Mouse (Mus musculus) brown adipose tissue, adult 24 weeks (tissue): ENCODE measurements around the gene Fgf22. TPM values are rescaled to one million over a fixed set of nuclear protein-coding genes. Genes with fewer than 3 reads are reported as not detected.
"Not testable (repeated sequence)": the region's sequence is repeated elsewhere in the genome, so short reads cannot be mapped to it uniquely, and the experiment has no call there.

Experiments used
- H3K27ac ChIP-seq: fragments of 200-500 bp; replicated peaks from 2 replicates; pipeline ENCODE4 v1.5.1; 2012; ENCODE audit warnings: low read depth, mild to moderate bottlenecking, low read length
- H3K4me1 ChIP-seq: fragments of 200-500 bp; 2 replicates; pipeline ENCODE4 v1.6.1; 2012; ENCODE audit warnings: low read length, mixed read lengths; ENCODE audit not compliant: control insufficient read depth, insufficient read depth, insufficient read length
- H3K4me3 ChIP-seq: fragments of 200-500 bp; 2 replicates; pipeline ENCODE4 v1.5.1; 2012; ENCODE audit warnings: low read depth, mild to moderate bottlenecking, low read length, moderate library complexity; ENCODE audit not compliant: insufficient read depth
- polyA plus RNA-seq: library from polyadenylated mRNA; stranded (reverse); fragments of >200 nt; gene quantifications from 2 replicates; pipeline ENCODE4 v1.2.4, GENCODE M21; 2012; ENCODE audit not compliant: missing spikeins, insufficient read depth, insufficient read length

The Fgf22 gene
- polyA plus RNA-seq, 1 experiment: not detected

- H3K4me1 ChIP-seq: no peaks in the 10 kb centered on the region
- H3K27ac ChIP-seq: no peak overlapping the region
- H3K4me3 ChIP-seq: peak overlapping the region; percentile 90
These were observed 9.5 kb upstream of the Fgf22 start for GRCm38 (mm10) chr10:79745411-79745810.

- H3K4me3 ChIP-seq: peak within 1 kb of the TSS; percentile 90
- H3K4me1 ChIP-seq: no peaks in the 10 kb centered on the region
- H3K27ac ChIP-seq: peak within 1 kb of the TSS; percentile 81
These were observed 8.7 kb upstream of the Fgf22 start, which contains the start of gene Polrmt for GRCm38 (mm10) chr10:79745898-79746773. TSS of gene Polrmt (minus strand) at chr10:79746581.

- Histone ChIP-seq H3K4me3 (no peak overlapping the region), H3K4me1 (no peaks in the 10 kb centered on the region), H3K27ac (no peak overlapping the region)
These were observed 8.1 kb upstream of the Fgf22 start for GRCm38 (mm10) chr10:79746774-79747151.

- Histone ChIP-seq H3K27ac (no peak overlapping the region), H3K4me1 (no peaks in the 10 kb centered on the region), H3K4me3 (no peak overlapping the region)
These were observed 6.4 kb upstream of the Fgf22 start for GRCm38 (mm10) chr10:79748496-79748895.

GRCm38 (mm10) chr10:79755854-79756253 is 978 bp downstream of the Fgf22 start:
- Histone ChIP-seq H3K27ac (no peak overlapping the region), H3K4me3 (no peak overlapping the region), H3K4me1 (no peaks in the 10 kb centered on the region)

GRCm38 (mm10) chr10:79756660-79757059 is 1.8 kb downstream of the Fgf22 start:
- Histone ChIP-seq H3K27ac (no peak overlapping the region), H3K4me1 (no peaks in the 10 kb centered on the region), H3K4me3 (no peak overlapping the region)

- not testable (repeated sequence) for H3K4me3 ChIP-seq, H3K27ac ChIP-seq, H3K4me1 ChIP-seq
These were observed 4.8 kb downstream of the Fgf22 start for GRCm38 (mm10) chr10:79759675-79760074.

GRCm38 (mm10) chr10:79760603-79761143 is 5.8 kb downstream of the Fgf22 start:
- peaks cover 8% of the 10 kb centered on the region for H3K4me1 ChIP-seq
- no peak overlapping the region for H3K27ac ChIP-seq
- H3K4me3 ChIP-seq: no peak overlapping the region

- Histone ChIP-seq H3K4me1 (peaks cover 9% of the 10 kb centered on the region), H3K4me3 (no peak overlapping the region), H3K27ac (no peak overlapping the region)
These were observed 8.0 kb downstream of the Fgf22 start for GRCm38 (mm10) chr10:79762875-79763274.

- peaks cover 9% of the 10 kb centered on the region for H3K4me1 ChIP-seq
- H3K4me3 ChIP-seq: no peak overlapping the region
- no peak overlapping the region for H3K27ac ChIP-seq
These were observed 9.4 kb downstream of the Fgf22 start for GRCm38 (mm10) chr10:79764234-79764633.

- Histone ChIP-seq H3K4me1 (peaks cover 9% of the 10 kb centered on the region), H3K4me3 (peak overlapping the region; percentile 87), H3K27ac (no peak overlapping the region)
These were observed 10.4 kb downstream of the Fgf22 start for GRCm38 (mm10) chr10:79765228-79765745.

GRCm38 (mm10) chr10:79766001-79766507 is 11.2 kb downstream of the Fgf22 start:
- H3K27ac ChIP-seq: no peak overlapping the region

GRCm38 (mm10) chr10:79766508-79767325 is 11.8 kb downstream of the Fgf22 start, which contains the start of gene Rnf126:
TSS of gene Rnf126 (minus strand) at chr10:79766952.
- Histone ChIP-seq H3K4me3 (peak within 1 kb of the TSS; percentile 87), H3K4me1 (peaks cover 9% of the 10 kb centered on the region), H3K27ac (peak within 1 kb of the TSS; percentile 52)

More at GRCm38 (mm10) chr10:79766001-79766507, 11.2 kb downstream of the Fgf22 start:
- Histone ChIP-seq H3K4me3 (peak overlapping the region; percentile 87), H3K4me1 (peaks cover 9% of the 10 kb centered on the region)

- Histone ChIP-seq H3K27ac (peak overlapping the region; percentile 52), H3K4me1 (peaks cover 9% of the 10 kb centered on the region), H3K4me3 (peak overlapping the region; percentile 87)
These were observed 12.7 kb downstream of the Fgf22 start for GRCm38 (mm10) chr10:79767372-79768244.
